Mouse (Mus musculus): ENCODE measurements around the gene Aven.

DNA sequence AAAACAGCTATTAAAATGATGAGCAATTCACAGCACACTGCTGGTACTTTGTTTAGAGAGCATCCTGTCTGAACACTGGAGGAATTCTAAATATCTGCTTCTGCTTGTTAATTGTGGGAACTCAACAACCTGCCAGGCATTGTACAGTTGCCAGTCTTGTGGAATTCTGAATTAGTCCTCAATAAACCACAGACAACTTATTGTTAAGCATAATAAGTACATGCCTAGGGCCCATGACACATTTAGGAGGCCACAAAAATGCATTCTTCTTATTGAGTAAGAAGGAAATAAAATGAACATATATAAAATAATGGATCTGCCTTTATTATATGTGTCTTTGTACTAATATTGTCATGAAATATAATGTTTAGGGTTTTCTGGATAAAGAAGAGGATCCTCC lies 47.3 kb upstream of the Aven start:
- TF ChIP-seq CTCF (IDR thresholded peaks at IDR 0.05; ENCODE audit: extremely low read depth, insufficient read depth, low read length) (no peak), POLR2A (IDR thresholded peaks at IDR 0.05; ENCODE audit: extremely low read depth, insufficient read depth, low read length) (no peak)
